Mouse (Mus musculus): Measurements from ENCODE around the gene Ptprq. TPM values are rescaled to one million over a fixed set of nuclear protein-coding genes. Genes with fewer than 3 reads are reported as not detected.
A peak's percentile ranks its signal among the peaks of the same experiment; 100 is the strongest.

Ptprq gene
- polyA plus RNA-seq, 1 experiment from 2014 or later = 0.28 TPM

GRCm38 (mm10) chr10:107506397-107506796, 213.5 kb downstream of the Ptprq start:
- H3K4me3 ChIP-seq = no peak overlapping the region
- no peaks in the 10 kb centered on the region for H3K27me3 ChIP-seq
- H3K36me3 ChIP-seq = no peaks in the 10 kb centered on the region
- no peak for ATAC-seq (ENCODE audit: low FRiP score, low read depth)
- H3K9me3 ChIP-seq = no peaks in the 10 kb centered on the region
- WGBS = 67% methylated on average over 2 of the region's 2 CpGs
- H3K27ac ChIP-seq = no peak overlapping the region
- H3K4me1 ChIP-seq = no peaks in the 10 kb centered on the region
- no peak overlapping the region for H3K9ac ChIP-seq
- H3K4me2 ChIP-seq (replicated peaks) = no peak overlapping the region

DNA sequence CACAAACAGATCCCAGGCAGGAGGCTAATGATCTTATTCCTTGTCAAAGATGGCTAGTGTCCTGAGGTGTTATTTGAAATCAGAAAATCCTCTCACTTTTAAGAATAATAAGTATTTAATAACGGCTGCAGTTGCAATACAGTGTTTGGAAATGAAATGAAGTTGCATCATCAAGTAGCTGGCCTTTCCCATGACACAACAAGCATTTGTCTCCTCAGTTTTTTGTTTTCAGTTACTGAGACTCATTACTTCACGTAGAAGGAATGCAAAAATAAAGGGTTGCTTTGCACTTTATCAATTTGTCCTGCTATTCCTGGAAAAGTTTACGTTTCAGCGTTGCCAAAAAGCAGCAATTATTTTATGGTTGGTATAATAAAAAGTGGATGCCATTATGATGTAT, 216.4 kb downstream of the Ptprq start:
- WGBS = 72% methylated on average over 4 of the region's 4 CpGs
- Histone ChIP-seq H3K4me3 (no peak overlapping the region), H3K4me1 (no peaks in the 10 kb centered on the region), H3K9me3 (no peaks in the 10 kb centered on the region), H3K27ac (no peak overlapping the region), H3K9ac (no peak overlapping the region), H3K36me3 (no peaks in the 10 kb centered on the region), H3K4me2 (replicated peaks) (no peak overlapping the region), H3K27me3 (no peaks in the 10 kb centered on the region)
- no peak for ATAC-seq (ENCODE audit: low FRiP score, low read depth)

DNA sequence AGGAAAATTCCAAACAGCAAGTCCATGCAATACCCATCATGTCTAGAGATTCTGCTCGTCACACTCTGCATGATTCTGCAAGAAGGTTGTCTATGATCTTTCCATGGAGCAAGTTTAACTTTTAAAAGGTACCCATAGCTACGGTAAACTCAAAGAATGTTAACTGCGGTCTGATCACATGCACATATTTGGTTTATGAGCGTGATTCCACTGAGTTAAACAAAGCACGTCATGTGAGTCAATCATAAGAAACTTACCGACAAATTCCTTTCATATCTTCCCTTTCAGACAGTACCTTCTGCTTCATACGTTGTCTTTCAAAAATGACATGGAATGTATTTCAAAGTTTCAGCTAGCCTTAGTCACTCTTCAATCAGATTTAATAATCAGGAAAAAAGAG, 217.7 kb downstream of the Ptprq start:
- H3K9ac ChIP-seq = no peak overlapping the region
- 85% methylated on average over 7 of the region's 7 CpGs for WGBS
- H3K4me2 ChIP-seq (replicated peaks) = no peak overlapping the region
- no peaks in the 10 kb centered on the region for H3K4me1 ChIP-seq
- no peaks in the 10 kb centered on the region for H3K36me3 ChIP-seq
- H3K27ac ChIP-seq = no peak overlapping the region
- no peaks in the 10 kb centered on the region for H3K9me3 ChIP-seq
- H3K27me3 ChIP-seq = no peaks in the 10 kb centered on the region
- no peak overlapping the region for H3K4me3 ChIP-seq
- no peak for ATAC-seq (ENCODE audit: low FRiP score, low read depth)

DNA sequence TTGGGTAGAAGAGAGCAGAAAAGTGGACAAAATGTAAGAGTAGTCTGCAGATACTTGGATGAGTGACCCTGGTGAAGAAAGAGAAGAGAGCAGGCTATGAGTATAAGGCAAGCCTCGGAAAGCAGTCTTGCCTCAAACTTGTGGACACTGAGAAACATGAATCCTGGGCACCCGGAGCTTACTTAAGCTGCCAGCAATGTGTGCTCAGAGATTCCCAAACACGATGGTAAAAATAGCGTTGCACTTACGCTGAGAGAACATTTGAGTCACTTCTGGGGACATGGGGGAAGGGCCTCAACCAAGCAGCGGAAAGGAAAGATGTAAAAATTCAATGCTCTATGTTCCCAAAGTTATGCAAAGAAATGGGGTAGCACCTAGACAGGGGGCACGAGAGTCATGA, 220.2 kb downstream of the Ptprq start:
- H3K4me1 ChIP-seq = no peaks in the 10 kb centered on the region
- no peaks in the 10 kb centered on the region for H3K9me3 ChIP-seq
- 81% methylated on average over 7 of the region's 7 CpGs for WGBS

GRCm38 (mm10) chr10:107496402-107496801, 223.4 kb downstream of the Ptprq start:
- Histone ChIP-seq H3K36me3 (no peaks in the 10 kb centered on the region), H3K9ac (no peak overlapping the region), H3K27ac (no peak overlapping the region), H3K4me3 (no peak overlapping the region), H3K27me3 (no peaks in the 10 kb centered on the region), H3K4me1 (peaks cover 11% of the 10 kb centered on the region), H3K9me3 (no peaks in the 10 kb centered on the region), H3K4me2 (replicated peaks) (no peak overlapping the region)
- WGBS = 88% methylated on average over 1 of the region's 1 CpGs
- ATAC-seq (ENCODE audit: low FRiP score, low read depth) = no peak

More for the DNA sequence above, 220.2 kb downstream of the Ptprq start:
- no peak overlapping the region for H3K4me2 ChIP-seq (replicated peaks)
- H3K4me3 ChIP-seq = no peak overlapping the region
- H3K27me3 ChIP-seq = no peaks in the 10 kb centered on the region
- no peaks in the 10 kb centered on the region for H3K36me3 ChIP-seq
- no peak overlapping the region for H3K27ac ChIP-seq
- no peak for ATAC-seq (ENCODE audit: low FRiP score, low read depth)
- H3K9ac ChIP-seq = no peak overlapping the region

DNA sequence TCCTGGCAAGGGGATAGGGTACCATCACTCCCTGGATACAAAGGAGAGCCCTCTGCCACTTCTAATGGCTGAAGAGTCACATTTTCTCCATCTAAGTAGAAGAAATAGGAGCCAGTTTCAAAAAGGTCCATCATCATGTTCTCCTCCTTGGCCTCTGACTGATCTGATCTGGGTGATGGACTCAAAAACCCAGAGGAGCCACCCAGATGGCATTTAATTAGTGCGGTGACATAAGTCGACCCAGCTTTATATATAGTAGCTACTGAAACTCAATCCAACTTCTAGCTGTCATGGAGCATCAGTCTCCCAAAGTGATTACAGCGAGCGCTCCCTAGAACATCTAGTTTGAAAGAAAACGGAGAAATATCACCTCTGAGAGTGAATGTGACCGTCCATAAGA, 225.3 kb downstream of the Ptprq start, which contains the start of gene Myf6:
Myf6 (minus strand) TSS at position 170 of the 400 bp plus-strand sequence.
- H3K9me3 ChIP-seq = no peaks in the 10 kb centered on the region
- 86% methylated on average over 6 of the region's 6 CpGs for WGBS
- peak within 1 kb of the TSS; percentile 62 for H3K4me2 ChIP-seq (replicated peaks)
- no peak for ATAC-seq (ENCODE audit: low FRiP score, low read depth)
- no peaks in the 10 kb centered on the region for H3K27me3 ChIP-seq
- no peak within 1 kb of the TSS for H3K27ac ChIP-seq
- H3K36me3 ChIP-seq = no peaks in the 10 kb centered on the region
- no peak within 1 kb of the TSS for H3K9ac ChIP-seq
- peaks cover 11% of the 10 kb centered on the region for H3K4me1 ChIP-seq
- H3K4me3 ChIP-seq = peak within 1 kb of the TSS; percentile 33

DNA sequence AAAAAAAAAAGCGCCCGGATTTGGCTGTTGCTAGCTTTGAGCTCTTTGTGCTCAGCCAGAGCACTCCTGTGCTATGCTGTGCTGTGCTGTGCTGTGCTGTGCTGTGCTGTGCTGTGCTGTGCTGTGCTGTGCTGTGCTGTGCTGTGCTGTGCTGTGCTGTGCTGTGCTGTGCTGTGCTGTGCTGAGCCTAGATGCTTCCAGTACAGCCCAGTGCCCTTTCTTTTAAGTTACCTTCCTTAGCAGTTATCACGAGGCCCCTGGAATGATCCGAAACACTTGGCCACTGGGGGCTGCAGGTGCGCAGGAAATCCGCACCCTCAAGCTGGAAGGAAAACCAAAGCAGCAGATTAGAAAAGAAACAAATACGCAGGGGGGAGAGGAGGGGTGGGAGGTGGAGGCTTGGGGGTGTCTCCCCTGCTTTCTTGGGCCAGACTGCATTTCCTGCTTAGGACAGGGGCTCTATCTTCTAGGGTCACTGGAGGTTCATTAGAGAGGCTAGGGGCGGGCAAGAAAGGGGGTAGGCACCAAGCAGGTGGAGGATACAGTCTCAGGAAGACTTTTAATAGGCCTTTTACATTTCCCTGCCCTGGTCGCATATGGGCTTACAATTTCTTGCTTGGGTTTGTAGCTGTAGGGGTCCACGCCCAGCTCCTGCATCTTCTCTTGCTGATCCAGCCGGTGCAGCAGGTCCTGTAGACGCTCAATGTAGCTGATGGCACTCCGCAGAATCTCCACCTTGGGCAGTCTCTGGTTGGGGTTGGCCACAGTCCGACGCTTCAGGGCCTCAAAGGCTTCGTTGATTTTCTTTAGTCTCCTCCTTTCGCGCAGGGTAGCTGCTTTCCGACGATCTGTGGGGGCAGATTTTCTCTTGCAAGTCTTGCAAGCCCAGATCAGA, 226.0 kb downstream of the Ptprq start:
- no peak overlapping the region for H3K27ac ChIP-seq
- WGBS = 39% methylated on average over 20 of the region's 20 CpGs
- peak overlapping the region; percentile 46; the same call in 1 of the 2 replicates for H3K9ac ChIP-seq
- peaks cover 4% of the 10 kb centered on the region; the same call in 1 of the 2 replicates for H3K27me3 ChIP-seq
- ATAC-seq (ENCODE audit: low FRiP score, low read depth) = peak; percentile 38; the same call in 1 of the 2 replicates
- peak overlapping the region; percentile 33 for H3K4me3 ChIP-seq
- H3K4me1 ChIP-seq = peaks cover 11% of the 10 kb centered on the region
- H3K9me3 ChIP-seq = no peaks in the 10 kb centered on the region
- H3K4me2 ChIP-seq (replicated peaks) = peak overlapping the region; percentile 62
- H3K36me3 ChIP-seq = no peaks in the 10 kb centered on the region

DNA sequence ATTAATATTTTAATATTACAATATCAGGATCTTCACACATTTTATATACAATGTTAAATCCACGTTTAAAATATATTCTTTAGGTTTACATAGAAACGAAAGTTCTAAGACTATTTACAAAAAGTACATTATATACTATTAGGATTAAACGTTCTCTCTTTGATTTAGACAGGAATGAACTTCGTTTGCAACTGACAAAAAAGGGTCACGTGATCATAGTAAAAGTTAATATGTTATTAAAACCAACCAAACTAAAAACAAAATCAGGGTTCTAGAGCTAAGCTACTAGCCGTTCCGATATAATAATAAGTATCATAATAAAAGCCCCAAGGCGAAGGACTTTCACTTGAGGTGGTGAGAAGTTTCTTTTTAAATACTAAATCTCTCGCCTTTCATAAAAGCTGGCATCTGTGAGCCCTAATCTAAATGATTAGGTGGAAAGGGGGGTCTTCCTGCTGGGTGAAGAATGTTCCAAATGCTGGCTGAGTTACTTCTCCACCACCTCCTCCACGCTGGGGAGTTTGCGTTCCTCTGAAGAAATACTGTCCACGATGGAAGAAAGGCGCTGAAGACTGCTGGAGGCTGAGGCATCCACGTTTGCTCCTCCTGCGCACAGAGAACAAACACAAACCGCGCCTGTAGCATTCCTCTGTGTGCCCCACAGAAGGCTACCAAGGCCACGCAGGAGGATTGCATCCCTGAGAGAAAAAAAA, 226.8 kb downstream of the Ptprq start:
- peaks cover 11% of the 10 kb centered on the region for H3K27me3 ChIP-seq

GRCm38 (mm10) chr10:107488654-107489315, 231.1 kb downstream of the Ptprq start:
- Histone ChIP-seq H3K9ac (no peak overlapping the region), H3K27me3 (peaks cover 35% of the 10 kb centered on the region), H3K36me3 (no peaks in the 10 kb centered on the region), H3K4me1 (peaks cover 5% of the 10 kb centered on the region), H3K4me3 (no peak overlapping the region), H3K4me2 (replicated peaks) (peak overlapping the region; percentile 42), H3K27ac (no peak overlapping the region), H3K9me3 (no peaks in the 10 kb centered on the region)
- WGBS = 26% methylated on average over 12 of the region's 12 CpGs
- ATAC-seq (ENCODE audit: low FRiP score, low read depth) = no peak

More for the DNA sequence above, 226.8 kb downstream of the Ptprq start:
- Histone ChIP-seq H3K4me1 (peaks cover 11% of the 10 kb centered on the region), H3K27ac (no peak overlapping the region), H3K36me3 (no peaks in the 10 kb centered on the region), H3K4me2 (replicated peaks) (peak overlapping the region; percentile 62), H3K4me3 (peak overlapping the region; percentile 33), H3K9ac (peak overlapping the region; percentile 46; the same call in 1 of the 2 replicates), H3K9me3 (no peaks in the 10 kb centered on the region)
- 33% methylated on average over 18 of the region's 18 CpGs for WGBS
- peak; percentile 54 for ATAC-seq (ENCODE audit: low FRiP score, low read depth)

GRCm38 (mm10) chr10:107486770-107487169, 233.1 kb downstream of the Ptprq start:
- Histone ChIP-seq H3K9me3 (no peaks in the 10 kb centered on the region), H3K36me3 (no peaks in the 10 kb centered on the region), H3K4me1 (no peaks in the 10 kb centered on the region), H3K4me2 (replicated peaks) (peak overlapping the region; percentile 32; the same call in 1 of the 2 replicates), H3K27ac (no peak overlapping the region), H3K27me3 (peaks cover 35% of the 10 kb centered on the region), H3K4me3 (0 out of 2 replicates have a peak overlapping the region, but pooled peaks have one; percentile 10), H3K9ac (no peak overlapping the region)
- no peak for ATAC-seq (ENCODE audit: low FRiP score, low read depth)
- 45% methylated on average over 12 of the region's 12 CpGs for WGBS

- Histone ChIP-seq H3K4me2 (replicated peaks) (peak within 1 kb of the TSS; percentile 32), H3K9me3 (no peaks in the 10 kb centered on the region), H3K4me1 (no peaks in the 10 kb centered on the region), H3K9ac (0 out of 2 replicates have a peak within 1 kb of the TSS, but pooled peaks have one; percentile 31), H3K27ac (no peak within 1 kb of the TSS; the same call in 1 of the 2 replicates), H3K36me3 (no peaks in the 10 kb centered on the region), H3K4me3 (peak within 1 kb of the TSS; percentile 19), H3K27me3 (peaks cover 35% of the 10 kb centered on the region)
- 32% methylated on average over 8 of the region's 8 CpGs for WGBS
- peak; percentile 35; the same call in 1 of the 2 replicates for ATAC-seq (ENCODE audit: low FRiP score, low read depth)
Measured at GRCm38 (mm10) chr10:107485870-107486269, 234.0 kb downstream of the Ptprq start, which contains the start of gene Myf5. TSS of gene Myf5 (minus strand) at chr10:107486134.
